Mouse (Mus musculus) left cerebral cortex, adult 18-20 months (tissue): Measurements from ENCODE around the gene Trpm3. TPM values are rescaled to one million over a fixed set of nuclear protein-coding genes. Genes with fewer than 3 reads are reported as not detected.

Experiments used
- DNase-seq, 2 experiments: peaks; one replicate each; pipeline ENCODE4 v3.0.0; 2021 to 2022; ENCODE audit warnings: low spot score in 2 of 2, mixed read lengths in 1 of 2
- total RNA-seq, 2 experiments: library from RNA; stranded (reverse); gene quantifications; 2 replicates each; pipeline ENCODE4 v1.2.3; 2021

The Trpm3 gene
- total RNA-seq, 2 experiments from 2014 or later: 31.4 to 36.8 TPM

GRCm38 (mm10) chr19:22473030-22473712, 334.3 kb downstream of the Trpm3 start:
- no peak for DNase-seq

DNA sequence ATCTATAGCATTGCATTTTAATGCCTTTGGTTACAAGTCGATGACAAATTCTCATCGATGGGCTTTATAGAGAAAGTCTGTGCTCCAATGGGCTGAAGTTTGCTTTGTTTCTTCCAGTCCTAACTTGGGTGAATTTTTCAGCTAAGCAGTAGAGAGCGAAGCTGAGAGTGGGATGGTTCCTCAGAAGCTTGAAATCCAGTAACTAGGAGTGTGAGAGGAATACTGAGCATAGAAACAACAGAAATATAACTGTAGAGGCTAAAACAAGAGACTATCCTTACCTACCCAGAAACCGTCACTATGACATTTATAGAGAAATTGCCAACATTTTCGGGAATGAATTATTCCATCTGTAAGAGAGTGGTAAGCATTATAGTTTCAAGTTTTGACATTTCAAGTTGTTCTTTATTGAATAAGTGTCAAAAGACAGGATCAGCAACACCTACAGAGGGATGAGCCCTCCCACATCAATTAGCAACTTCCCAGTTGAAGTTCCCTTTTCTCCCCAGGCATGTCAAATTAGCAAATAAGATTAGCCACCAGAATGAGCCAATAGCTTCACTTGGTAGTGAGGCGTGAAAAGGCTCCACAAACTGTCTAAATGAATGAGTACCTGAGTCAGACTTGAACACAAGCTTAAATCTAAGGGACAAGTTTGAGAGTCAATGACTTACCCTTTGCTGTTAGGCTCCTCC, 339.6 kb downstream of the Trpm3 start:
- DNase-seq: no peak

- DNase-seq: no peak
Observed at GRCm38 (mm10) chr19:22503469-22503868, 364.6 kb downstream of the Trpm3 start.

- DNase-seq: no peak
Observed at GRCm38 (mm10) chr19:22518508-22518907, 379.7 kb downstream of the Trpm3 start.

DNA sequence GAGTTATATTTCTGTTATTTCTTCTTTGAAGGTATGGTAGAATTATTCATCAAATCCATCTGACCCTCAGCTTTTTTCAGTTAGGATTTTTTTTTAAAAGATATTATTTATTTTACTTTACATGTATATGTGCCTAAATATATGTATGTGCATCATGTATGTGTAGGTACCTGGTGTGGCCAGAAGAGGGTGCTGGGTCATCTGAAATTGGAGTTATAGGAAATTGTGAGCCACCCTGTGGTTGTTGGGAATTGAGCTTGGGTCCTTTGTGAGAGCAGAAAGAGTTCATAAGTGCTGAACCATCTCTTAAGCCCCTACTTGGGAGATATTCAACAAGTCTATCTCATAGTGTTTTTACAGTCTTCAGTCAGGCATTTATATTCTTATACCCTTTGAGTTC, 389.1 kb downstream of the Trpm3 start:
- DNase-seq: no peak

DNA sequence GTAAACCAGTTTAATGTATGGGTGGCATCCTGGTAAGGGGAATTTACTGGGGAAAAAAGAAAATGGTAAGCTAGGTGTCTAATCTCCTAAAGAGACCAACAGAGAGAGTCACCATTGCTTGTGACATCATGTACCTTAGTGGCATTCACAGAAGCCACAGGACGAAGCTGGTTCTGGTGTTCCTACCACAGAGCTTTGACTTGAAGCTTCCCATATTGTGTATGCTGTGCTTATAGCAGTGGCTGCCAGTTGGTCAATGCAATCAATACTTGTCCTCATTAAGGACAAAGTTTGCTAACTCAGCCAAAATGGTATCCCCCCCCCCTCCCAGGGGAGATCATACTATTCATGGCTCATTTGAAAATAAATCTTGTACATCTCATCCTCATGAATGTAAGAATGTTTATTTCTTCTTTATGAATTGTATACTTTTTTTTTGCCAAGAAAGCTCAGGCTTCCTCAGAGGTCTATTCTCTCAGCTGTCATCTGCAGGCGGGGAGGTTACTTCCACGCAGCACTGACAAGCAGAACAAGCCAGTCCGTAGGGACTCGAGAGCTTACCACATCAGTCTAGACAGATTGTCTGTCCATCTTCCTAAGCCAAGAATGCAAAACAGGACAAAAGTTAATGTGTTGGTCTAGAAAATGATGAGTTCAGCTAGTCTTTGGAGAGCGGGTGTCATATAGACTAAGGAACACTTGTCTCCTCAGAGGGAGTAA, 404.3 kb downstream of the Trpm3 start:
- no peak for DNase-seq

GRCm38 (mm10) chr19:22552179-22552578, 413.3 kb downstream of the Trpm3 start:
- peak; percentile 73 to 82 for DNase-seq

- DNase-seq: peak; percentile 20 to 36
Observed at GRCm38 (mm10) chr19:22554421-22554941, 415.6 kb downstream of the Trpm3 start.

GRCm38 (mm10) chr19:22572396-22572795, 433.6 kb downstream of the Trpm3 start:
- DNase-seq: no peak

- no peak for DNase-seq
Observed at GRCm38 (mm10) chr19:22572849-22573248, 434.0 kb downstream of the Trpm3 start.

- DNase-seq: no peak
Observed at GRCm38 (mm10) chr19:22582120-22582745, 443.4 kb downstream of the Trpm3 start.

- DNase-seq: no peak
Observed at GRCm38 (mm10) chr19:22594492-22594891, 455.6 kb downstream of the Trpm3 start.

GRCm38 (mm10) chr19:22595246-22595645, 456.4 kb downstream of the Trpm3 start:
- DNase-seq: no peak

- peak; percentile 44 to 60 for DNase-seq
Observed at GRCm38 (mm10) chr19:22596715-22597114, 457.9 kb downstream of the Trpm3 start.

GRCm38 (mm10) chr19:22604322-22604721, 465.5 kb downstream of the Trpm3 start:
- peak; percentile 11 to 28 for DNase-seq

DNA sequence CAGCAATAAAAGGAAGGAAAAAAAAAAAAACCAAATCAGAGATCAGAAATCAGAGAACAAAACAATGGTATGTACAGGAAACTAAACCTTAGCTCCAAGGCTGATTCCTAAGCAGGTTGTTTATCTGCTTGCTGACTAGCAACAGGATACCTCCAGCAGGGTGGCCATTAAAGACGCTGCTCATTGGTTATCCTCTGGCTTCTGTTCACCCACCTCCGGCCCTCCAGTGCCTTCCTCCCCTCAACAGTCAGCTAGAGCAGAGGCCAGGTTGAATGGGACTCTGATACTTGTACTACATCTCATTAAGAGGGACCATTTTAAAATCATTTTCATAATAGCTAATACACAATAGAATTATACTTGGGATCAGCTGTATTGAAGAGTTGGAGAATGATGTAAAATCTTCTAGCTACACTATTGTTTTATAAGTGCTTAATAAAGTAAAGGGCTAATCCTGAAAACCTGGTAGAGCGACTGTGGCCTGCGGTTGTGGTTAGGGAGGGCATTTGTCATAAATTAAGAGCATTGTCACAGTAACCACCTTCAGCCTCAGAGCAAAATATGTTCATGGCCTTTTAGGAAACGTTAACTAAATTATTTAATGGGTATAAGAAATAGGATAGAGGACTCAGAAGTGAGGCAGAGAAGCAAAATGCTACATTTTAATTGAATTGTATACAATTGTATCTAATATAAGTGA, 469.3 kb downstream of the Trpm3 start:
- no peak for DNase-seq

DNA sequence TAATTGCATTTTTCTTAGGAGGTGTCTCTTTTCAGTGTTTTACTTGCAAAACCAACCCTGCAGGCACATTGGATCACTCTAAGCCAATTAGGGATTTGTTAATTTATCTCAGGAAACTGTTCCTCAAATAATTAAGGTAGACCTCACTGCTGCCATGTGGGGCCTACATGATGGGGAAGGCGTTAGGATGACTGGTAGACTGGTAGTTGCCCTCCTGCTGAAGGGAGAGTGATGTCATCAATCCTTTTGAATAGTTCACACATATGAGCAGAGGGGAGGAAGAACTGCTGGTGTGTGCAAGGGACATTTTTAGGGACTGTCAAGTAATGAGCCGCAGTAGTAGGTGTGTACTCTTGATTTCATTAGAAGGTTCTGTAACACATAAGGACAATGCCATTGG, 472.8 kb downstream of the Trpm3 start:
- no peak for DNase-seq

- no peak for DNase-seq
Observed at GRCm38 (mm10) chr19:22615367-22615766, 476.5 kb downstream of the Trpm3 start.

- no peak for DNase-seq
Observed at GRCm38 (mm10) chr19:22624801-22625513, 486.1 kb downstream of the Trpm3 start.

DNA sequence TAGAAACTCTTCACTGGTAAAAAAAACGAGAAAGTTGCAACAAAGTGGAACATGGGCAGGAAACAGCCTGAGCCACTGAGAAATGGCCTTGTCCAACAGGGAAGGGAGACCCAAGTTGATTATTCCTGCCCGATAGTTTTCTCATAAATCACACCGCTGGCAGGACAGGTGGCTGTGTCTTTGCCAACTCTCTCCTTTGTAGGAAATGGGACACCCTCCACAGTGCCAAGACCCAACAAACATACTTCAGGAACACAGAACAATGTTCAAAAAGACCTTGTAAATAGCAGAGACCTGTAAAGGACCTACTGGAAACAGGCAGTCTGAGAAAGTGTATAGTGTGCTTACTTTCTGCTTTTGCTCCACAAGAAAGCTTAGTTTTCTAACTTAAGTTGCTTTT, 490.0 kb downstream of the Trpm3 start:
- DNase-seq: no peak
